Mouse (Mus musculus) stomach, embryonic 16.5 days (tissue): Measurements from ENCODE around the gene 4933411K16Rik. TPM values are rescaled to one million over a fixed set of nuclear protein-coding genes. Genes with fewer than 3 reads are reported as not detected.
A peak's percentile ranks its signal among the peaks of the same experiment; 100 is the strongest.

Experiments used
- ATAC-seq: fragments of 200-750 bp; cut with Nextera tagmentation; 2 replicates; pipeline ENCODE4 v1.8.0; 2017; ENCODE audit warnings: moderate number of reproducible peaks, moderate TSS enrichment; ENCODE audit not compliant: insufficient read depth, low FRiP score
- H3K27ac ChIP-seq: fragments of 300-500 bp; sonication (generic); 2 replicates; pipeline ENCODE4 v1.5.1; 2014; ENCODE audit warnings: low read length
- H3K27me3 ChIP-seq: fragments of 300-500 bp; sonication (generic); 2 replicates; pipeline ENCODE4 v1.6.1; 2014; ENCODE audit warnings: low read length, control low read depth, mixed read lengths; ENCODE audit not compliant: control insufficient read depth, insufficient read depth
- H3K36me3 ChIP-seq: fragments of 300-500 bp; sonication (generic); 2 replicates; pipeline ENCODE4 v1.6.1; 2014; ENCODE audit warnings: low read length; ENCODE audit not compliant: control insufficient read depth, insufficient read depth
- H3K4me1 ChIP-seq: fragments of 300-500 bp; sonication (generic); 2 replicates; pipeline ENCODE4 v1.6.1; 2014; ENCODE audit warnings: low read length, control low read depth, mixed read lengths; ENCODE audit not compliant: control insufficient read depth, insufficient read depth
- H3K4me2 ChIP-seq: fragments of 300-500 bp; sonication (generic); 2 replicates; pipeline ENCODE4 v1.6.1; 2014; ENCODE audit warnings: low read depth, low read length, mixed read lengths
- H3K4me3 ChIP-seq: fragments of 300-500 bp; sonication (generic); replicated peaks from 2 replicates; pipeline ENCODE4 v1.5.1; 2014; ENCODE audit warnings: mild to moderate bottlenecking, low read length
- H3K9ac ChIP-seq: fragments of 300-500 bp; sonication (generic); 2 replicates; pipeline ENCODE4 v1.6.1; 2014; ENCODE audit warnings: low read length
- H3K9me3 ChIP-seq: fragments of 300-500 bp; sonication (generic); replicated peaks from 2 replicates; pipeline ENCODE4 v1.6.1; 2016; ENCODE audit warnings: low read length, control low read depth; ENCODE audit not compliant: control insufficient read depth
- WGBS: fragments of 180-500 bp; shearing (Covaris S2); extraction: QIAGEN DNeasy Blood & Tissue Kit; methylation state at CpG from one replicate; pipeline ENCODE4 v1.1.7; 2014; 5-methylcytosine and 5-hydroxymethylcytosine counted together
- polyA plus RNA-seq: library from polyadenylated mRNA; unstranded; fragments of >200 nt; fragmentation: Nextera tagmentation; extraction: Ambion mirVana; gene quantifications from 2 replicates; pipeline ENCODE4 v1.2.1, GENCODE M21; 2015

4933411K16Rik gene
- polyA plus RNA-seq, 1 experiment from 2014 or later = not detected

DNA sequence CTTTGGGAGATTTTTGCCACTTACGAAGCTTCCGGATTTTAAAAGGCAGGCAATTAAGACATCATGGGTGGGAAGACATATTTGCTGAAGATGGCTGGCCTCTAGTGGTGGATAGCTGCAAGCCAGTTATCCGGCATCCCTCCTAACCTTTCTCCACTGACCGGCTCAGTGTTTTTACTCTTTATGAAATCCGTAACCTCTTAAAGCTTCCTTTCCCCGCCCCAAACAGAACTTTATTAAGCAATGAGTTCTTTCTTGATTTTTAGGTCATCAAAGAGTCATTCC lies 17.1 kb downstream of the 4933411K16Rik start:
- Histone ChIP-seq H3K36me3 (no peaks in the 10 kb centered on the region), H3K9me3 (no peaks in the 10 kb centered on the region), H3K9ac (no peak overlapping the region), H3K4me3 (no peak overlapping the region), H3K27me3 (no peaks in the 10 kb centered on the region), H3K4me2 (no peak overlapping the region), H3K27ac (no peak overlapping the region), H3K4me1 (no peaks in the 10 kb centered on the region)
- 49% methylated on average over 6 of the region's 6 CpGs for WGBS
- no peak for ATAC-seq

DNA sequence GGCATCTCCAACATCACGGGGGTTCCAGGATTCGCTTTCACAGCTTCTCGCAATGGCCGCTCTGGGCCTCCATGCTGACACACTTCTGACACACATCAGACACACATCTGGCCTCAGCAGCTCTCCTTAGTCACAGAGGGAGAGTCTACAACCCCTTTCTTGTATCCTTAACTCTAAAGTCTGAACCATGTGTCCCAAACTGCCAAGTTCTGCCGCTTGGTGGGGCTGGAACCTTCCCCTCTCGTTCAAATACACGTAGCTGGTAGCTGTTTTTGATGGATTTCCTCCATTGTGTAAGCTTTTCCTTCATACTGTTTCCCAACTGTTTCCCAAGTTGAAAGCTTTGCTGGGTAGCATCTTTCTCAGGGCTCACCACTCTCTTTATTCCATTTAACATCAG lies 19.2 kb downstream of the 4933411K16Rik start:
- no peaks in the 10 kb centered on the region for H3K27me3 ChIP-seq
- no peak overlapping the region for H3K4me2 ChIP-seq
- no peak overlapping the region for H3K9ac ChIP-seq
- WGBS = 74% methylated on average over 7 of the region's 7 CpGs
- no peaks in the 10 kb centered on the region for H3K9me3 ChIP-seq
- no peaks in the 10 kb centered on the region for H3K4me1 ChIP-seq
- no peak for ATAC-seq
- H3K36me3 ChIP-seq = no peaks in the 10 kb centered on the region
- H3K4me3 ChIP-seq = no peak overlapping the region
- no peak overlapping the region for H3K27ac ChIP-seq

DNA sequence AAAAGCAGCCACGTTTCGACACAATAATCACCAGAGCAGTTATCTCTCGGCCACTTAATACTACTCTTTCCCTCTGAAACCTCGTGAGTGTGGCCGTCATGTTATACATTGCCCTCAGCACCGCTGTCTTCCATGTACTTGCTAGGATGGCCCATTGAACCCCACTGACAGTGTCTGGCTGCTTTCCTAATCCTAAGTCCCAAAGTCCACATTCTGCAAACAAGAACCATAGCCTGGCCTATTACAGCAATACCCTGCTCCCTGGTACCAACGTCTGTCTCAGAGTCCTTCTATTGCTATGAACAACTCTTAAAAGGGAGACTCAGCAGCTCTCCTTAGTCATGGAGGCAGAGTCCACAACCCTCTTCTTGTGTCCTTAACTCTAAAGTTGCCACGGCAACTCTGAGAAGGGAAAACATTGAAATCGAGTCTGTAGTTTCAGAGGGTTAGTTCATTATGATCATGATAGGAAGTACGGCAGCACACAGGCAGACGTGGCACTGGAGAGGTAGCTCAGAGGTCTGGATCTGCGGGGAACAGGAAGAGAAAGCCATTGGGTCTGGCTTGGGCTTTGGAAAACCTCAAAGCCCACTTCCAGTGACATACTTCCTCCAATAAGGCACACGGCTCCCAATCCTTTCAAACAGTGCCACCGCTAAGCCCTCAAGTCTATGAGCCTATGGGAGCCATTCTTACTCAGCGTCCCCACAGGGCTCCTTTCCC lies 20.0 kb downstream of the 4933411K16Rik start:
- no peak overlapping the region for H3K27ac ChIP-seq
- WGBS = 75% methylated on average over 15 of the region's 15 CpGs
- no peak overlapping the region for H3K4me2 ChIP-seq
- no peaks in the 10 kb centered on the region for H3K27me3 ChIP-seq
- no peaks in the 10 kb centered on the region for H3K36me3 ChIP-seq
- ATAC-seq = peak; percentile 50; the same call in 1 of the 2 replicates
- no peak overlapping the region for H3K4me3 ChIP-seq
- H3K4me1 ChIP-seq = no peaks in the 10 kb centered on the region
- no peak overlapping the region for H3K9ac ChIP-seq
- no peaks in the 10 kb centered on the region for H3K9me3 ChIP-seq

DNA sequence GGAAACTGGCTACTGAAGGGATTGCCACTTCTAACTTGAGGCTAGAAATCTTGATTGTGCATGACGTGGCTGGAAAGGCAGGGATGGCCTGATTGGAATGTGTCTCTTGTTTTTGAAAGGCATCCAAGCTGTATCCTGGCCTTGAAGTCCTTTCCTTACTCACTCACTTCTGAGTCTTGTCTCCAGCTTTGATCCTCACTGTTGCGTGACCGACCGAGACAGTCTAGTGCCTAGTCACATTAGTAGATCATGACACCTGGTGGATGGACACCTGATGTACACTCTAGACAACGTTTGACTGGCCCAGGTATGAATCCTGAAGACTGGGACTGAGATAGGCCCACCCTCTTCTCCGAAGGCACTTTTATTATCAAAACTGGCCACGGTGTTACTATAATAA lies 20.8 kb downstream of the 4933411K16Rik start:
- Histone ChIP-seq H3K36me3 (no peaks in the 10 kb centered on the region), H3K27ac (no peak overlapping the region), H3K9me3 (no peaks in the 10 kb centered on the region), H3K9ac (no peak overlapping the region), H3K4me2 (no peak overlapping the region), H3K4me3 (no peak overlapping the region), H3K4me1 (no peaks in the 10 kb centered on the region), H3K27me3 (no peaks in the 10 kb centered on the region)
- no peak for ATAC-seq
- WGBS = 70% methylated on average over 7 of the region's 7 CpGs

DNA sequence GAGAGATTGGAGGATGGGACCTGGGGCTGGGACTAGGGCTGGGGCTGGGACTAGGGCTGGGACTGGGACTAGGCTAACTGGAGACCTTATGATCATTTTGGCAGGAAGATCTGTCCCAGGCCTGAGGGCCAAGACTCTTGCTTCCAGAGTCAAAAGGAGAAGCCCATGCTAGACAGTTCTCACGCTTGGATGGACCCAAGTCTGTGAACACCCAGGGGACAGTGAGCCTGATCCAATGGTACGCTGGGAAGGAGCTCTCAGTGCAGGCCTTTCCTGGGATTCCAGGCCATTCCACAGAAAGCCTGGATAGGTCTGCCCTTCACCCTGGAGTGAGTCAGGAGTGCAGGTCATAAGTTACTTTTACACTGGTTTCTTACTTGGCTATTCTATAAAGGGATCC lies 23.0 kb downstream of the 4933411K16Rik start:
- no peak overlapping the region for H3K4me3 ChIP-seq
- H3K36me3 ChIP-seq = no peaks in the 10 kb centered on the region
- no peaks in the 10 kb centered on the region for H3K27me3 ChIP-seq
- no peaks in the 10 kb centered on the region for H3K4me1 ChIP-seq
- H3K9me3 ChIP-seq = no peaks in the 10 kb centered on the region
- H3K4me2 ChIP-seq = no peak overlapping the region
- H3K27ac ChIP-seq = no peak overlapping the region
- no peak overlapping the region for H3K9ac ChIP-seq
- ATAC-seq = no peak
- 80% methylated on average over 2 of the region's 2 CpGs for WGBS

DNA sequence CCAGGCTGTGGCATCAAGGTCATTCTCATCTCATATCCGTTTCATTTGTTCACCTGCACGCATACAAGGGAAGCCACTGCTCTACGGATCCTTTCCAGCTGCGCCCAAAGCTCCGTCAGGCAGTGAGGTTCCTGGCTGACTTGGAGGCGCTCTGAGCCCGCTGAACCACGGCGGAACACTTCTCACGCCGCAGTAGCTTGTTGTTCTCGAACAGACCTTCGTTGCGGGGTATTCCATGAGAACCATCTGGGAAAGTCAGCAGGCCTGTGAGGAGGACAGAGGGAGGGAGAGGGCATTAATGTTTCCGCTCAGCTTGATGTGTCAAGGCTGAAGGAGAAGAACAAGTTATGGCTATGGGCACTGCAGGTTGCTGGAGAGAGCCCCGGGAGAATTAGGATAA lies 23.9 kb downstream of the 4933411K16Rik start:
- 90% methylated on average over 16 of the region's 16 CpGs for WGBS
- H3K9me3 ChIP-seq = no peaks in the 10 kb centered on the region
- H3K27ac ChIP-seq = no peak overlapping the region
- no peak overlapping the region for H3K9ac ChIP-seq
- no peak overlapping the region for H3K4me3 ChIP-seq
- no peak overlapping the region for H3K4me2 ChIP-seq
- no peak for ATAC-seq
- no peaks in the 10 kb centered on the region for H3K36me3 ChIP-seq
- no peaks in the 10 kb centered on the region for H3K4me1 ChIP-seq
- no peaks in the 10 kb centered on the region for H3K27me3 ChIP-seq

DNA sequence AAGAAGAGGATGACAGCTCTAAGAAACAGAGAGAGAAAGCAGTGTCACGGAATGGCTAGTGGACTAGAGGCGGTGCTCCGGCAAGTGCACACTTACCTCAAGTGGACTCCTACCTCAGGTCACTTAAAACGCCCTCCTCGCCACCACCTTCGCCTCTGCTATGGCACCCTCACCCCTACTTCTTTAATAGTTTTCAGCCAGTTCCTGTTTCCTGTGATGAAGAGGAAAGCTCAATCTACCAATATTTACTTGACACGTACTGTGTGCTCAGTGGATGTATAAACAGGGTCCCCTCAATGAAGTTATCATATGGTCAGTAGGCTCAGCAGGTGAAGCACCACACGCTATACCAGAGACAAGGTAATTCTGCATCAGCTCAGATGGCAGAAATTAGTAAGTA lies 26.5 kb downstream of the 4933411K16Rik start:
- Histone ChIP-seq H3K9me3 (no peaks in the 10 kb centered on the region), H3K4me2 (no peak overlapping the region), H3K4me1 (no peaks in the 10 kb centered on the region), H3K27ac (no peak overlapping the region), H3K27me3 (no peaks in the 10 kb centered on the region), H3K4me3 (no peak overlapping the region), H3K9ac (no peak overlapping the region), H3K36me3 (no peaks in the 10 kb centered on the region)
- ATAC-seq = no peak
- WGBS = 91% methylated on average over 8 of the region's 8 CpGs

DNA sequence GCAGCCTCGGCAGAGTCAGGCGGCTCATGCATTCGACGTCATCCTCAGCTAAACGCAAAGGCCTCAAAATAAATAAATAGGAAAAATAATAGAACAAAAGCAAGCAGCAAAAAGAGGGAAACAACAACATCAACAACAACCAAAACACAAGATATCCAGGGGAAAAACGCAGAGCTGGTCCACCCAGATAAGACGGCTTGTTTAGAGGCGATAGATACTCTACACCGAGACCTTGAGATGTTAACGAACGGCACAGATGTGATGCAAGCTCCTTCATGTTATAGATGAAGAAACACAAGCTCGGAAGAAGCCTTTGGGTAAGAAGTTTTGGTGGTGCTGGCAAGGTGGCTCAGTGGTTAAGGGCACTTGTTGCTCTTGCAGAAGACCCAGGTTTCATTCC lies 27.0 kb downstream of the 4933411K16Rik start:
- Histone ChIP-seq H3K4me3 (no peak overlapping the region), H3K4me2 (no peak overlapping the region), H3K27ac (no peak overlapping the region), H3K36me3 (no peaks in the 10 kb centered on the region), H3K9me3 (no peaks in the 10 kb centered on the region), H3K9ac (no peak overlapping the region), H3K27me3 (no peaks in the 10 kb centered on the region), H3K4me1 (no peaks in the 10 kb centered on the region)
- no peak for ATAC-seq
- WGBS = 92% methylated on average over 12 of the region's 12 CpGs

DNA sequence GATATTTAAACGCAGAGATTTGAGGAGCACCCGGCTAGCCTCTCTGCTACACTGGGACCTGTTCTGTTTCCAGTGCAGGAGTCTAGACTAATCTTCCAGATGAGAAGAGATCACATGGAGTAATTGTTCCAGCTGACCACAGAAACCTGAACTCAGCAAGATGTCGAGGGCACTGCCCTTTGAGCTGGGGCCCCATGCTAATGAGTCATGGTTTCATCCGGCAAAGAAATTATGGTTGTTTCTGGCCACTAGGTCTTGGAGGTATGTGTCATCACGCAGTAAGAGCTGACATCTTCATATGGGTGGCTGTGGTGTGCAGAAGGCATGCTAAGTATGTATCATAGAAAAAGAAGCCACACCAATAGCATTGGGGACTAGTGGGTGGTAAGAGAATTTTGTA lies 27.9 kb downstream of the 4933411K16Rik start:
- Histone ChIP-seq H3K27me3 (no peaks in the 10 kb centered on the region), H3K27ac (no peak overlapping the region), H3K4me3 (no peak overlapping the region), H3K4me2 (no peak overlapping the region), H3K4me1 (no peaks in the 10 kb centered on the region), H3K9me3 (no peaks in the 10 kb centered on the region), H3K36me3 (no peaks in the 10 kb centered on the region), H3K9ac (no peak overlapping the region)
- 67% methylated on average over 5 of the region's 5 CpGs for WGBS
- no peak for ATAC-seq

DNA sequence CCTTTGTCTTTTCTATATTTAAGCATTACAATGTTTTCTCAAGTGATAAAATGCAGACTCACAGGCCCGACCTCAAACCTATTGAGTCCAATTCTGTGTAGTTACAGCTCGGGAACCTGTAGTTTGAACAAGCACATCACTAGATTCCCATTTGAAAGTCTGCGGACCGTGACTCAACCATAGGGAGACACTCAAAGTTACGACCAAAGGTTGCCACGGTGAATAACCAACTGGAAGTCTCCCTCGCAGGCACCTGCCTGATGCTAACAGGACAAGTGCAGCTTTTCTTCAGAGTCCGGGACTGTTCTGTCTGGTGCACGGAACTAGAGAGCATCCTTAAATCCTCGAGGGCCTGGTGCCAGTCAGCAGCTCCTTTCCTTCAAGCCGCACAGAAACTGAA lies 28.4 kb downstream of the 4933411K16Rik start:
- no peak overlapping the region for H3K27ac ChIP-seq
- H3K4me2 ChIP-seq = no peak overlapping the region
- no peaks in the 10 kb centered on the region for H3K36me3 ChIP-seq
- no peak overlapping the region for H3K9ac ChIP-seq
- no peak for ATAC-seq
- H3K9me3 ChIP-seq = no peaks in the 10 kb centered on the region
- H3K27me3 ChIP-seq = no peaks in the 10 kb centered on the region
- no peak overlapping the region for H3K4me3 ChIP-seq
- 79% methylated on average over 11 of the region's 11 CpGs for WGBS
- H3K4me1 ChIP-seq = 0 out of 2 replicates have a peak, but pooled peaks cover 1% of the 10 kb centered on the region
